Mouse (Mus musculus) brain, embryonic 14.5 days (tissue): ENCODE data around the gene Slc45a3.

ENCODE experiments used
- CTCF ChIP-seq: fragments of 200-500 bp; IDR thresholded peaks from 2 replicates; pipeline ENCODE4 v1.5.1; 2012; ENCODE audit warnings: inconsistent platforms, mild to moderate bottlenecking, moderate library complexity, borderline replicate concordance; ENCODE audit not compliant: insufficient read depth, insufficient read length; ENCODE audit errors: extremely low read depth
- POLR2A ChIP-seq: fragments of 200-500 bp; IDR thresholded peaks from 2 replicates; pipeline ENCODE4 v1.6.1; 2012; ENCODE audit warnings: mild to moderate bottlenecking, inconsistent platforms, borderline replicate concordance; ENCODE audit not compliant: poor library complexity, insufficient read depth, insufficient read length, severe bottlenecking; ENCODE audit errors: extremely low read depth

DNA sequence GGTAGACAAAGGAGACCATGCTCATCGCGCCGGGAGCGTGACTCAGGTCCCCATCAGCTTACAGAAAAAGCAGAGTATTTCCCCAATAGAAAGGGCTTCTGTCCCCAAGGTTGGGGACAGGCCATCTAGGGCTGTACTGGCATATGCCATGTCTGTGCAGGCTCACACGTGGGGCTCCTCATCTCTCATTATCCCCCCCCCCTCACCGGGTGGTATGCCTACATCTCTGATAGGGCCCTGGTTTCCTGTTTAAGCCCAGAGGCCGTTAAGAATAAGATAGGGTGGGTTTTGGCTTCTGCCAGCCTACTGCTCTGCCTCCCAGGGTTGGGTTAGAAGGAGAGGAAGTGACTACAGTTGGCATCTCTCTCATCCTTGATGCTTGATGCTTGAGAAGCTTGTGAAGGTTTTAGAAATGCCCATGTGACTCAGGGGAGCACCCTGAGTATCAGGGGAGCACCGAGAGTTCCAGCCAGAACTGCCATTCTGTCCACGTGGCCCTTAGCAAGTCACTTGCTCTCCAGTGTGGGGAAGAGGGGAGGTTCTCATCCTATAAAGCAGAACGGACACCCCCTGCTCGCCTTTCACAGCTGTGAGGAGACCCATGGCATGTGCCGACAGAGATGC lies 8.4 kb upstream of the Slc45a3 start:
- no peak for TF ChIP-seq CTCF
- no peak for TF ChIP-seq POLR2A
